8 mouse cellular contexts compared by ENCODE assay signal in genomic region chr9:44799102-44799957, GRCm38 (mm10). TPM values are rescaled to one million over a fixed set of nuclear protein-coding genes. Genes with fewer than 3 reads are reported as not detected.
A peak's percentile ranks its signal among the peaks of the same experiment; 100 is the strongest.
DNase-seq lines count a peak whose midpoint lies in the region; ATAC-seq lines count a peak whose summit lies in the region.

Gene Tmem25, minus strand, starts transcription at chr9:44799307.

- H3K27me3 ChIP-seq in heart, embryonic 14.5 days (ENCODE audit: control insufficient read depth, insufficient read depth, low read length) = peaks cover 22% of the 10 kb centered on the region
- H3K27me3 ChIP-seq in liver, embryonic 11.5 days (replicated peaks; ENCODE audit: control insufficient read depth, insufficient read depth, low read length) = peaks cover 19% of the 10 kb centered on the region
- H3K27me3 ChIP-seq in splenic B cell, adult 2 months (ENCODE audit: control insufficient read depth, insufficient read depth, low read length, poor library complexity, severe bottlenecking) = no peaks in the 10 kb centered on the region; the same call in 1 of the 2 replicates

- peak within 1 kb of the TSS; percentile 60 to 83 for H3K27ac ChIP-seq in heart, embryonic 14.5 days (replicated peaks in 1 of 2; ENCODE audit: control insufficient read depth in 1 of 2, insufficient read depth in 1 of 2, low read depth in 2 of 2, low read length in 2 of 2)
- peak within 1 kb of the TSS; percentile 71; the same call in 1 of the 2 replicates for H3K27ac ChIP-seq in liver, embryonic 11.5 days (ENCODE audit: low read depth, low read length)

- peak; percentile 59 for DNase-seq in c-Kit-positive CD71-negative TER-119-negative erythroid progenitor cells, embryonic 14.5 days (ENCODE audit: low read depth)
- DNase-seq in fibroblast of lung, adult 2 months (ENCODE audit: low read depth) = peak; percentile 39
- peak; percentile 93 for DNase-seq in kidney, postnatal 10 days
- DNase-seq in liver, embryonic 11.5 days (ENCODE audit: low spot score) = peak; percentile 87
- DNase-seq in naive thymus-derived CD4-positive, alpha-beta T cell, adult 2 months (ENCODE audit: low read depth) = peak; percentile 55
- DNase-seq in splenic B cell, adult 2 months (ENCODE audit: low read depth, low spot score) = peak; percentile 75

- H3K36me3 ChIP-seq in heart, embryonic 14.5 days (ENCODE audit: control insufficient read depth, insufficient read depth, low read length) = 0 out of 2 replicates have a peak, but pooled peaks cover 3% of the 10 kb centered on the region
- H3K36me3 ChIP-seq in liver, embryonic 11.5 days (ENCODE audit: control insufficient read depth, insufficient read depth, low read length) = no peaks in the 10 kb centered on the region
- no peaks in the 10 kb centered on the region for H3K36me3 ChIP-seq in splenic B cell, adult 2 months (ENCODE audit: control insufficient read depth, insufficient read depth, low read length, poor library complexity, severe bottlenecking)

- H3K9me3 ChIP-seq in heart, embryonic 14.5 days (ENCODE audit: control insufficient read depth, low read length) = no peaks in the 10 kb centered on the region
- no peaks in the 10 kb centered on the region for H3K9me3 ChIP-seq in liver, embryonic 11.5 days (ENCODE audit: control insufficient read depth, low read length)

- H3K9ac ChIP-seq in heart, embryonic 14.5 days (ENCODE audit: low read length) = peak within 1 kb of the TSS; percentile 80
- peak within 1 kb of the TSS; percentile 72 for H3K9ac ChIP-seq in liver, embryonic 11.5 days (ENCODE audit: low read depth, low read length)

- under 1% methylated on average over 73 of the region's 75 CpGs for WGBS in heart, embryonic 14.5 days
- under 1% methylated on average over 75 of the region's 75 CpGs for WGBS in liver, embryonic 11.5 days

- peak within 1 kb of the TSS; percentile 61 to 63 for H3K4me3 ChIP-seq in heart, embryonic 14.5 days (ENCODE audit: control insufficient read depth in 1 of 2, insufficient read depth in 1 of 2, low read depth in 1 of 2, low read length in 2 of 2)
- H3K4me3 ChIP-seq in liver, embryonic 11.5 days (ENCODE audit: low read depth, low read length) = peak within 1 kb of the TSS; percentile 72

- ATAC-seq in CD4-positive, CD25-positive, alpha-beta regulatory T cell, adult 4 months = peak; percentile 82
- ATAC-seq in heart, embryonic 14.5 days (ENCODE audit: insufficient number of reproducible peaks, insufficient read depth, low FRiP score, low read depth) = peak; percentile 90
- peak; percentile 95 for ATAC-seq in liver, embryonic 11.5 days (replicated peaks; ENCODE audit: low FRiP score)

- peaks cover 6 to 10% of the 10 kb centered on the region in 2 experiments; a peak in 2 of 4 replicates for H3K4me1 ChIP-seq in heart, embryonic 14.5 days (ENCODE audit: control insufficient read depth in 2 of 2, insufficient read depth in 2 of 2, low read length in 2 of 2)
- H3K4me1 ChIP-seq in liver, embryonic 11.5 days (replicated peaks; ENCODE audit: control insufficient read depth, insufficient read depth, low read length) = peaks cover 14% of the 10 kb centered on the region

- H3K4me2 ChIP-seq in heart, embryonic 14.5 days (ENCODE audit: low read length) = peak within 1 kb of the TSS; percentile 94
- peak within 1 kb of the TSS; percentile 99 for H3K4me2 ChIP-seq in liver, embryonic 11.5 days

RNA-seq across cellular contexts. Expression of gene Tmem25, which starts in this region (rescaled TPM):
- not detected for polyA plus RNA-seq in CD4-positive, CD25-positive, alpha-beta regulatory T cell, adult 4 months (2017; shearing (Covaris generic))
- polyA plus RNA-seq in heart, embryonic 14.5 days (2014; fragmentation: Nextera tagmentation; extraction: Ambion mirVana) = 1.3 and 1.9 TPM in 2 replicates
- polyA plus RNA-seq in liver, embryonic 11.5 days (2014; fragmentation: Nextera tagmentation; extraction: Ambion mirVana) = 1.2 and 1.6 TPM in 2 replicates

Comparison
In these comparisons a context has a peak if more than half of its experiments do, and no peak if none do; other contexts are left out.
1. Peak in every context shown above with its lines: DNase-seq, ATAC-seq, H3K4me3 ChIP-seq and H3K27ac ChIP-seq.
2. Peak in ATAC-seq in CD4-positive, CD25-positive, alpha-beta regulatory T cell, adult 4 months; RNA of the gene not detected or under 1 TPM.
3. DNase-seq: peak in every context shown above with its lines; median percentile 93 in kidney, postnatal 10 days; 87 in liver, embryonic 11.5 days; 75 in splenic B cell, adult 2 months; 59 in c-Kit-positive CD71-negative TER-119-negative erythroid progenitor cells, embryonic 14.5 days; 55 in naive thymus-derived CD4-positive, alpha-beta T cell, adult 2 months; 39 in fibroblast of lung, adult 2 months.